Mouse (Mus musculus): ENCODE data around the gene Zfp677. TPM values are rescaled to one million over a fixed set of nuclear protein-coding genes. Genes with fewer than 3 reads are reported as not detected.
"Not testable (repeated sequence)": the region's sequence is repeated elsewhere in the genome, so short reads cannot be mapped to it uniquely, and the experiment has no call there.

Zfp677 gene
- polyA plus RNA-seq (2014; fragmentation: Nextera tagmentation; extraction: Ambion mirVana), result 3.8 and 4.2 TPM in 2 replicates

DNA sequence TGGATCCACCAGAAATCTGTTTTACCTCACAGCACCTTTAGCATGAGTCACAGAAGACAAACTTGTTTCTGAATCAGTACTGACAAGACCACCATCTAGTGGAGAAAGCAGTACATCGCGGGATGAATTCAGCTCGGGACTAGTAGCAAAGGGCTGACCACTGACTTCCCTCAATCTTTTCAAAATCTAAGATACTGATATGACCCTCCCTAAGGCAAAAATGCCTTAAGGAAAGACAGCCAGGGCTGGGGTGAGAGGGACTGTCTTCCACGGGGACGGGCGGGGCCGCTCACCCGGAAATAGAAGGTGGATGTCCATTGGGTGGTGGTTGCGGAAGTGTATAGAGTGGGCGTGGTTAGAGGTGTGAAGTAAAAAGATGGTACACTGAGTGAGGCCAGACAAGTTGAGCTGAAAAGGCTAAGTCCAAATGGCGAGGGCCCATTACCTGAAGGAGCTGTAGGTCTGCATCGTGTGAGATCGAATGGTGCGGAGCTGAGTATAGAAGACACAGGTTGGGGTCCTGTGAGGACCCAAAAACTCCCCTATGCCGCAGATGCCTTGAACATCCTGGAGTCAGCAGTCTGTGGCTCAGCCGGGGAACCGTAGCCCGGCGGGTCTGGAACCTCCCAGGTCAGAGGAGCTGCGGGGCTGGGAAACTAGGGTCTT, at the start of gene Zfp677:
Gene Zfp677 (plus strand): TSS at position 358 of the 666 bp plus-strand sequence.
- Histone ChIP-seq H3K27ac (ENCODE audit: low read depth, low read length) (no peak within 1 kb of the TSS), H3K4me3 (ENCODE audit: low read length) (peak within 1 kb of the TSS; percentile 53), H3K36me3 (ENCODE audit: control insufficient read depth, insufficient read depth, low read length) (no peaks in the 10 kb centered on the region), H3K9ac (ENCODE audit: low read depth, low read length) (peak within 1 kb of the TSS; percentile 44), H3K27me3 (ENCODE audit: control insufficient read depth, insufficient read depth, low read length) (no peaks in the 10 kb centered on the region), H3K9me3 (ENCODE audit: control insufficient read depth, low read length) (no peaks in the 10 kb centered on the region), H3K4me1 (ENCODE audit: control insufficient read depth, insufficient read depth, low read length) (no peaks in the 10 kb centered on the region), H3K4me2 (replicated peaks; ENCODE audit: low read depth, low read length) (peak within 1 kb of the TSS; percentile 79)
- WGBS, result 5% methylated on average over 20 of the region's 20 CpGs
- peak; percentile 100 for ATAC-seq (ENCODE audit: low FRiP score, low TSS enrichment)

DNA sequence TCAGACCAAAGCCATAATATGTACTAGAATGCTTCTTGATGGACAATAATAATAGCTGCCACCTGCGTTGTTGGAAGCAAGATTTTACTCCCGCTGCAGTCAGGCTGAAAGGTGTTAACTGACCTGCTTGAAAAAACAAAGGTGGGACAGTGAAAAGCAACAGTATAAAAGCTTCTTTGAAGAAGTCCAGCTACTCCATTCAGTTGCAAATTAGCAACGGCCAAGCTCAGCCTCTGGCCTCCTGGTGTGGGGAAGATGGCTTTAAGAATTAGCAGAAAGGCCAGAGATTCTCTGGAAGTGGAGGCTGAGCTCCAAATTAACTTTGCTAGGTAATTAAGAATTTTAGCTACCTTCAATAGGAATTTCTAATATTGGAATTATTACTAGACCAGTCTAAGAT, 15.5 kb upstream of the Zfp677 start:
- not testable (repeated sequence) for H3K4me2 ChIP-seq (replicated peaks; ENCODE audit: low read depth, low read length); ATAC-seq (ENCODE audit: low FRiP score, low TSS enrichment); H3K4me3 ChIP-seq (ENCODE audit: low read length); H3K27ac ChIP-seq (ENCODE audit: low read depth, low read length); H3K4me1 ChIP-seq (ENCODE audit: control insufficient read depth, insufficient read depth, low read length); H3K9ac ChIP-seq (ENCODE audit: low read depth, low read length); H3K9me3 ChIP-seq (ENCODE audit: control insufficient read depth, low read length); H3K36me3 ChIP-seq (ENCODE audit: control insufficient read depth, insufficient read depth, low read length); H3K27me3 ChIP-seq (ENCODE audit: control insufficient read depth, insufficient read depth, low read length)
- WGBS, result 25% methylated on average over 3 of the region's 3 CpGs

DNA sequence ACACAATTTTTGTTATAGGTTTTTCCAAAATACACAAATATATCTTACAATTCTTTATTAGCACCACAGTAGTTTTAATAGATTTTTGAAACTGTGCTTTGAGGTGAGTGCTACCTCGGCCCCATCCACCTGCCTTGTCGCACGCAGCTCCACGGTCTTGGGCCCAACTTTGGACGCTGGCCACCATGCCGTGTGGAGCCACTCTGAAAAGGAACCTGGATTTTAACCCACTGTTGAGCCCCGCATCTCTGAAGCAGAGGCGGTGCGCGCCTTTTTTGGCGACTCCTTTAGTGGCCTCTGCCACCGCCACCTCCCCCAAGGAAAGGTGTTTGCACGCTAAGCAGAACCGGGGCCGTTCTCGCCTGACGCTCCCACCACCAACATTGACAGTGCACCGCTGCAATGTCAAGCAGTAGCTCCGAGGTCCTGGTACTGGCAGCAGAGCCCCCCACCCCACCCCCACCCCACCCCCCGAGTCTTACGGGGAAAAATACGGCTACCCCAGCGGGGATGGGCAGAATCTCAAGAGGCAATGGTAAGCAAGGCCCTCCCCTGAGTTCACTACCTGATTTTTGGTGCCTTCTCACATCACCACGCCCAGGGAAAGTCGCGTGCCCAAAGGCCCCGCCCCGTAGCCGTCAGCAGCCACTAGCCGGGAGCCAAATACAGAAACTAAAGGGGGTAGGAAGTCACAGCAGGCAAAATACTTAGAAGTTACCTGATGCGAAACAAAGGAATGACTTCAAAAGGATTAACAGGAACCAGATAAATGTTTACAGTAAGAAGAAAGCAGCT, 13.4 kb upstream of the Zfp677 start:
- peak; percentile 68 for ATAC-seq (ENCODE audit: low FRiP score, low TSS enrichment)
- H3K4me3 ChIP-seq (ENCODE audit: low read length), result peak overlapping the region; percentile 36
- no peak overlapping the region for H3K27ac ChIP-seq (ENCODE audit: low read depth, low read length)
- WGBS, result 13% methylated on average over 31 of the region's 31 CpGs
- no peaks in the 10 kb centered on the region for H3K27me3 ChIP-seq (ENCODE audit: control insufficient read depth, insufficient read depth, low read length)
- no peaks in the 10 kb centered on the region for H3K9me3 ChIP-seq (ENCODE audit: control insufficient read depth, low read length)
- no peaks in the 10 kb centered on the region for H3K36me3 ChIP-seq (ENCODE audit: control insufficient read depth, insufficient read depth, low read length)
- peak overlapping the region; percentile 42; the same call in 1 of the 2 replicates for H3K9ac ChIP-seq (ENCODE audit: low read depth, low read length)
- H3K4me2 ChIP-seq (replicated peaks; ENCODE audit: low read depth, low read length), result peak overlapping the region; percentile 64
- no peaks in the 10 kb centered on the region for H3K4me1 ChIP-seq (ENCODE audit: control insufficient read depth, insufficient read depth, low read length)

DNA sequence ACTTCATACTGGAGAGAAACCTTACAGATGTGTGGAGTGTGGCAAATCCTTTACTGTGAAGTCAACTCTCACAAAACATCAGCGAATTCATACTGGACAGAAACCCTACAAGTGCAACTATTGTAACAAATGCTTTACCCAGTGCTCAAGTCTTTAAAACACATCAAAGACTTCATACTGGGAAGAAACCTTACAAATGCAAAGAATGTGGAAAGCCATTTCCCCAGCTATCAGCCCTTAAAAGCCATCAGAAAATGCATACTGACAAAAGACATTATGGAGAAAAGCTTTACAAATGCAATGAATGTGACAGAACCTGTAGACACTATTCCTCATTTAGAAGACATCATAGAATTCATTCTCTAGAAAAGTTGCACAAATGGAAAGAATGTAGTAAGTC, 8.2 kb upstream of the Zfp677 start:
- Histone ChIP-seq H3K9ac (ENCODE audit: low read depth, low read length) (no peak overlapping the region), H3K4me1 (ENCODE audit: control insufficient read depth, insufficient read depth, low read length) (no peaks in the 10 kb centered on the region), H3K4me3 (ENCODE audit: low read length) (no peak overlapping the region), H3K4me2 (replicated peaks; ENCODE audit: low read depth, low read length) (no peak overlapping the region), H3K27ac (ENCODE audit: low read depth, low read length) (no peak overlapping the region), H3K27me3 (ENCODE audit: control insufficient read depth, insufficient read depth, low read length) (no peaks in the 10 kb centered on the region), H3K36me3 (ENCODE audit: control insufficient read depth, insufficient read depth, low read length) (no peaks in the 10 kb centered on the region), H3K9me3 (ENCODE audit: control insufficient read depth, low read length) (no peaks in the 10 kb centered on the region)
- WGBS, result 79% methylated on average over 1 of the region's 1 CpGs
- ATAC-seq (ENCODE audit: low FRiP score, low TSS enrichment), result no peak

DNA sequence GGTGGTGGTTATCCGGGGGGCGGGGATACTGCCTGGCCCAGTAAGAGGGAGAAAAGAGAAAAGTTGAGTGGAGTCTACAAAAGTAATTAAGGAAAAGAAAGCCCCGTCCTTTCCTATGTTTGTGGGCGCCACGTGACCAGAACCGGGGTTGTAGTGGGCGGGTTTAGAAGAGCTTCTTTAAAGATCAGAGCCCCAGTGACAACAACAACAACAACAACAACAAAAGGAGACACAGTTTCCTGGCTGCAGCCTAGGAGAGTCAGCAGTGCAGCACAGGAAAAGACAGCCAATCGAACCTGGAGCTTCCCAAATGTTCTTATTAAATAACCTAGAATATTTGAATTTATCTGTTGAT, 486 bp downstream of the Zfp677 start:
- Histone ChIP-seq H3K4me1 (ENCODE audit: control insufficient read depth, insufficient read depth, low read length) (no peaks in the 10 kb centered on the region), H3K9me3 (ENCODE audit: control insufficient read depth, low read length) (no peaks in the 10 kb centered on the region), H3K27me3 (ENCODE audit: control insufficient read depth, insufficient read depth, low read length) (no peaks in the 10 kb centered on the region), H3K36me3 (ENCODE audit: control insufficient read depth, insufficient read depth, low read length) (no peaks in the 10 kb centered on the region), H3K4me3 (ENCODE audit: low read length) (peak overlapping the region; percentile 53), H3K4me2 (replicated peaks; ENCODE audit: low read depth, low read length) (peak overlapping the region; percentile 79), H3K9ac (ENCODE audit: low read depth, low read length) (peak overlapping the region; percentile 44), H3K27ac (ENCODE audit: low read depth, low read length) (no peak overlapping the region)
- 11% methylated on average over 8 of the region's 8 CpGs for WGBS
- ATAC-seq (ENCODE audit: low FRiP score, low TSS enrichment), result no peak

DNA sequence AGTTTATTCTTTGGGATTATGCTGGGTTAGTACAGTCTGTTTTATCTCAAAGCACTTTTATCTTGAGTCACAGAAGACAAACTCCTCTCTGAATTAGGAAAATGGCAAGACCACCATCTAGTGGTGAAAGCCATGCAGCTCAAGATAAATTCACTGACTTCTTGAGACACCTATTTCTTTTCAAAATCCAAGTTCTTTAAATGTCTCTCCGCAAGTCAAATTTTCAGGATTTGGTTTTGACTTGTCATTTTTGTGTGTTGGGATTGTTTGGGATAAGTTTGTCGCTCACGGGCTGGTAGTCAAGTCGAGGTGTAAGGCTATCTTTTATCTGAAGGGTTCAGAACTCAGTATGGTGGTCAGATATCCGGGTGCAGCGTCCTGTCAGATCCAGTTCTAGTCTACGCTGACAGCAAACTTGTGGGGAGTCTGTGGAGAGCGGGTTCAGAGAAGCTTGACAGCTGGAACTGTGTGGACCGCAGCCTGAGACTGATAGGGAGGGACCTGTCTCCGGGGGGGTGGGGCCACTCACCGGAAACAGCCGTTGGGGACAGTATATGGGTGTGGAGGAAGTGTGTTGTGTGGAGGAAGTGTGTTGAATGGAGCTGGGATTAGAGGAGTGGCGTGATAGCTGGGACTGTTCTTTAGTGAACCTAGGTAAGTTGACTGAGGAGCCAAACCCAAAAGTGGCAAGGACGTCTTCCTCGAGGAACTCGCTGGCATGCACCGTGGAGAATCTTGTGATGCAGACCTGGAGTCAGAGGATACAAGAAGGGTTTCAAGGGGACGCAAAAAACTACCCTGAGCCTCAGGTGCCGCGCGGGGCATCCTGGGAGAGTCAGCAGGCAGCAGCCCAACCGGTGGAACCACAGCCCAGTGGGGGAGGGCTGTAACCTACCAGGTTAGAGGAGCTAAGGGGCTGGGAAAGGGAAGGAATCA, 39.4 kb downstream of the Zfp677 start, which contains the start of gene Zfp54:
Gene Zfp54 (plus strand): TSS at position 564 of the 936 bp plus-strand sequence.
- WGBS, result under 1% methylated on average over 22 of the region's 22 CpGs
- peak within 1 kb of the TSS; percentile 53; the same call in 1 of the 2 replicates for H3K9ac ChIP-seq (ENCODE audit: low read depth, low read length)

DNA sequence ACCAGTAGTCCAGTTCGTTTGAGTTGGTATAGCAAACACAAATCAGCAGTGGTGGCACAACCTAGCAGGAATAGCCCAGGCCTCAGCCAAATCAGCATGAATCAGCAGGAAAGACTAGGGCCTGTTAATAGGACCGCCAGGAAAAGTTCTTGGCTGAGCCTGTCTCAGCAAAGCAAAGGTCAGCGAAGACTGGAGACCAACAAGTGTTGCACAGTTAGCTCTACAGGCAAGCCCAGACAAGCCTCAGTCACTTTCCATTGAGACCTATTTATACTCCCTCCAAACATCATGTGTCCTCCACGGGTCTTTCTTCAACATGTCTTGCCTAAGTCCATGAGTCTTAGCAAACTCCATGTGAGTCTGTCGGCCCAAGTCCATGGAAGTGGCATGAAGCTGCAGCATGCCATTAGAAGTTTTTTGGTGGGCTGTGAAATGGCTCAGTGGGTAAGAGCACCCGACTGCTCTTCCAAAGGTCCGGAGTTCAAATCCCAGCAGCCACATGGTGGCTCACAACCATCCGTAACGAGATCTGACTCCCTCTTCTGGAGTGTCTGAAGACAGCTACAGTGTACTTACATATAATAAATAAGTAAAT, 55.4 kb downstream of the Zfp677 start:
- not testable (repeated sequence) for H3K27ac ChIP-seq (ENCODE audit: low read depth, low read length); ATAC-seq (ENCODE audit: low FRiP score, low TSS enrichment); H3K9ac ChIP-seq (ENCODE audit: low read depth, low read length); H3K36me3 ChIP-seq (ENCODE audit: control insufficient read depth, insufficient read depth, low read length); H3K4me2 ChIP-seq (replicated peaks; ENCODE audit: low read depth, low read length); H3K27me3 ChIP-seq (ENCODE audit: control insufficient read depth, insufficient read depth, low read length); H3K4me3 ChIP-seq (ENCODE audit: low read length); H3K4me1 ChIP-seq (ENCODE audit: control insufficient read depth, insufficient read depth, low read length); H3K9me3 ChIP-seq (ENCODE audit: control insufficient read depth, low read length)
- WGBS, result 80% methylated on average over 9 of the region's 9 CpGs

More for the DNA sequence above, 39.4 kb downstream of the Zfp677 start, which contains the start of gene Zfp54:
- no peaks in the 10 kb centered on the region for H3K9me3 ChIP-seq (ENCODE audit: control insufficient read depth, low read length)
- H3K4me1 ChIP-seq (ENCODE audit: control insufficient read depth, insufficient read depth, low read length), result no peaks in the 10 kb centered on the region
- H3K27ac ChIP-seq (ENCODE audit: low read depth, low read length), result peak within 1 kb of the TSS; percentile 78
- H3K4me3 ChIP-seq (ENCODE audit: low read length), result peak within 1 kb of the TSS; percentile 54
- H3K27me3 ChIP-seq (ENCODE audit: control insufficient read depth, insufficient read depth, low read length), result no peaks in the 10 kb centered on the region
- peak within 1 kb of the TSS; percentile 84 for H3K4me2 ChIP-seq (replicated peaks; ENCODE audit: low read depth, low read length)
- H3K36me3 ChIP-seq (ENCODE audit: control insufficient read depth, insufficient read depth, low read length), result no peaks in the 10 kb centered on the region
- ATAC-seq (ENCODE audit: low FRiP score, low TSS enrichment), result peak; percentile 100

Data from kidney, embryonic 14.5 days (tissue).